Mouse (Mus musculus): ENCODE results near the gene Caprin2. TPM values are rescaled to one million over a fixed set of nuclear protein-coding genes. Genes with fewer than 3 reads are reported as not detected.

Caprin2 gene
- 14.3 TPM for total RNA-seq (2023)

GRCm38 (mm10) chr6:148895773-148896506 lies at the start of gene Caprin2:
TSS of gene Caprin2 (minus strand) at chr6:148896237.

GRCm38 (mm10) chr6:148830748-148831727 lies 65.0 kb downstream of the Caprin2 start, which contains the start of gene Ipo8:
TSS of gene Ipo8 (minus strand) at chr6:148831467.

Other genes with a start within 250 kb of the Caprin2 start
- gene Ipo8, start 64.8 kb downstream of the Caprin2 start, total RNA-seq (2023): 51.0 TPM
- gene Sinhcaf, start 50.2 kb upstream of the Caprin2 start, total RNA-seq (2023): 51.3 TPM
- 4.9 TPM for gene Dennd5b, start 205.4 kb upstream of the Caprin2 start, total RNA-seq (2023)
- gene Gm10203, start 233.9 kb upstream of the Caprin2 start, total RNA-seq (2023): not detected
- gene Etfbkmt, start 243.6 kb upstream of the Caprin2 start, total RNA-seq (2023): 11.0 TPM